Mouse (Mus musculus) urinary bladder, postnatal 4 days (tissue): ENCODE measurements around the gene Gnpat.

ENCODE experiments used
- DNase-seq, 2 experiments: peaks; one replicate each; pipeline ENCODE4 v3.0.0; 2021 to 2022; ENCODE audit warnings: low spot score in 2 of 2

Gnpat gene

GRCm38 (mm10) chr8:124862321-124863162 lies at the start of gene Gnpat, which contains the start of gene 2810004N23Rik:
Gene Gnpat, plus strand, starts transcription at chr8:124863033.
Gene 2810004N23Rik, minus strand, starts transcription at chr8:124863120.
- DNase-seq: peak; percentile 91 to 94

- DNase-seq: no peak
Observed at GRCm38 (mm10) chr8:124813326-124813725, 49.5 kb upstream of the Gnpat start.

- no peak for DNase-seq
Observed at GRCm38 (mm10) chr8:124815870-124816269, 47.0 kb upstream of the Gnpat start.

- no peak for DNase-seq
Observed at GRCm38 (mm10) chr8:124816866-124817265, 46.0 kb upstream of the Gnpat start.

- DNase-seq: no peak
Observed at GRCm38 (mm10) chr8:124817361-124817760, 45.5 kb upstream of the Gnpat start.

GRCm38 (mm10) chr8:124819612-124820115 lies 43.2 kb upstream of the Gnpat start:
- DNase-seq: no peak

- no peak for DNase-seq
Observed at GRCm38 (mm10) chr8:124820125-124820524, 42.7 kb upstream of the Gnpat start.

GRCm38 (mm10) chr8:124823497-124823896 lies 39.3 kb upstream of the Gnpat start:
- DNase-seq: no peak

- no peak for DNase-seq
Observed at GRCm38 (mm10) chr8:124826658-124827057, 36.2 kb upstream of the Gnpat start.

GRCm38 (mm10) chr8:124827387-124827786 lies 35.4 kb upstream of the Gnpat start:
- no peak for DNase-seq

- no peak for DNase-seq
Observed at GRCm38 (mm10) chr8:124828561-124829240, 34.1 kb upstream of the Gnpat start.

GRCm38 (mm10) chr8:124830050-124830449 lies 32.8 kb upstream of the Gnpat start:
- DNase-seq: no peak

GRCm38 (mm10) chr8:124831531-124831930 lies 31.3 kb upstream of the Gnpat start:
- no peak for DNase-seq

- DNase-seq: no peak
Observed at GRCm38 (mm10) chr8:124831941-124832340, 30.9 kb upstream of the Gnpat start.

GRCm38 (mm10) chr8:124833430-124834205 lies 29.2 kb upstream of the Gnpat start:
- DNase-seq: no peak

- no peak for DNase-seq
Observed at GRCm38 (mm10) chr8:124835848-124836247, 27.0 kb upstream of the Gnpat start.

GRCm38 (mm10) chr8:124836273-124836672 lies 26.6 kb upstream of the Gnpat start:
- DNase-seq: no peak

GRCm38 (mm10) chr8:124836907-124837306 lies 25.9 kb upstream of the Gnpat start:
- DNase-seq: no peak

GRCm38 (mm10) chr8:124837956-124838355 lies 24.9 kb upstream of the Gnpat start:
- DNase-seq: no peak

- no peak for DNase-seq
Observed at GRCm38 (mm10) chr8:124839371-124839770, 23.5 kb upstream of the Gnpat start.

- no peak for DNase-seq
Observed at GRCm38 (mm10) chr8:124840900-124841299, 21.9 kb upstream of the Gnpat start.

- DNase-seq: no peak
Observed at GRCm38 (mm10) chr8:124841775-124842174, 21.1 kb upstream of the Gnpat start.
